Comparison of ENCODE assay signal across 10 mouse cellular contexts in the genomic region with DNA sequence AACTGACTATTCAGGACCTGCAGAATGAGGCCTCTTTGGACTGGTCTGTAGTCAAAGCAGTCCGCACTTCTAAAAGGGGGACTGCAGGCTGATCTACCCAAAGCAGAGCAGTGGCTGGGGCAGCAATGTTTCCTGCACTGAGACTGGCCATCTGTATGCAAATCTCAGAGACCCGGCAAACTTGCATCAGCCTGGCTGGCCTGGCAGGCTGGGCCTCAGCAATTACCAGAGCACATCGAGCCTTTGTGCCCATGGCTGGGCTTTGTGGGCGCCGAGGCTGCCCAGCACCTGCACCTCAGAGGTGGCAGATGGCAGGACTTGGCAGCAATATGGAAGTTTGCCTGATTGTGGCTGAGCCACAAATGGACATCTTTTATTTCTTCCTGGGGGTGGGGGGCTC.
DNase-seq lines count a peak whose midpoint lies in the region; ATAC-seq and TF ChIP-seq lines count a peak whose summit lies in the region.
"Had no signal": no experiment of that assay in that cellular context is flagged by ENCODE, and none has a peak within 500 bp of the region (broad histone marks: within the 10 kb centered on the region; RNA-seq: fewer than 3 reads in every experiment).

No protein-coding gene starts in this region.

- no peak for TF ChIP-seq EP300 in CH12.LX (IDR thresholded peaks at IDR 0.05; ENCODE audit: low read length)

- DNase-seq in CH12.LX (ENCODE audit: extremely low read depth): peak; percentile 67
- DNase-seq in brain, embryonic 14.5 days (ENCODE audit: low read depth): peak; percentile 97
- DNase-seq in embryonic facial prominence, embryonic 11.5 days (ENCODE audit: low spot score): peak; percentile 25
- no peak for DNase-seq in heart, adult 9 months (ENCODE audit: low spot score in 2 of 2)
- DNase-seq in spleen, postnatal 14 days (ENCODE audit: low spot score in 2 of 2): no peak
- DNase-seq in spleen, adult 18-20 months: no peak
- DNase-seq in thymus, postnatal 36 days: no peak
- DNase-seq: gastrocnemius, postnatal 36 days had no signal

- H3K9ac ChIP-seq in CH12.LX (ENCODE audit: insufficient read depth, low read depth): no peak overlapping the region
- H3K9ac ChIP-seq in embryonic facial prominence, embryonic 11.5 days (replicated peaks; ENCODE audit: low read length): no peak overlapping the region
- H3K9ac ChIP-seq in intestine, embryonic 16.5 days (ENCODE audit: low read depth, low read length): no peak overlapping the region

- peak; percentile 26 for ATAC-seq in embryonic facial prominence, embryonic 11.5 days (replicated peaks; ENCODE audit: insufficient number of reproducible peaks, low FRiP score, low TSS enrichment, low read depth)
- 0 out of 2 replicates have a peak, but pooled peaks have one; percentile 22 for ATAC-seq in intestine, embryonic 16.5 days

- no peaks in the 10 kb centered on the region for H3K79me2 ChIP-seq in CH12.LX (replicated peaks; ENCODE audit: control insufficient read depth, extremely low read depth, insufficient read depth, poor library complexity, severe bottlenecking)

- no peak for TF ChIP-seq CTCF in CH12.LX (conservative IDR thresholded peaks at IDR 0.05 in 1 of 2, IDR thresholded peaks at IDR 0.05 in 1 of 2; ENCODE audit: low read depth in 2 of 2, low read length in 2 of 2)
- no peak for TF ChIP-seq CTCF in brain, embryonic 14.5 days (IDR thresholded peaks at IDR 0.05; ENCODE audit: borderline replicate concordance, extremely low read depth, insufficient read depth, insufficient read length)

- dilution Hi-C loops in CH12.LX (cut with MboI; ENCODE audit: extremely low pct_ligation_motif_present, extremely low pct_unique_long_range_greater_than_20kb, low sequenced_read_pairs): no loop called here

- H3K4me1 ChIP-seq in CH12.LX (ENCODE audit: control insufficient read depth in 1 of 2, insufficient read depth in 2 of 2): peaks cover 2 to 54% of the 10 kb centered on the region in 2 experiments; a peak in 3 of 4 replicates
- no peaks in the 10 kb centered on the region for H3K4me1 ChIP-seq in embryonic facial prominence, embryonic 11.5 days (ENCODE audit: control insufficient read depth, insufficient read depth, low read length)
- peaks cover 2% of the 10 kb centered on the region; the same call in 1 of the 2 replicates for H3K4me1 ChIP-seq in intestine, embryonic 16.5 days (ENCODE audit: control insufficient read depth, insufficient read depth, low read length)

- no peak for TF ChIP-seq RAD21 in CH12.LX (IDR thresholded peaks at IDR 0.05; ENCODE audit: low read depth, low read length)

- in situ Hi-C loops in CH12.LX (cut with MboI; ENCODE audit: low pct_ligation_motif_present, low pct_unique_long_range_greater_than_20kb, low sequenced_read_pairs): no loop called here

- H3K4me2 ChIP-seq in CH12.LX (ENCODE audit: insufficient read depth, low read depth, poor library complexity, severe bottlenecking): no peak overlapping the region; the same call in 1 of the 2 replicates
- no peak overlapping the region for H3K4me2 ChIP-seq in embryonic facial prominence, embryonic 11.5 days (ENCODE audit: low read depth, low read length)
- H3K4me2 ChIP-seq in intestine, embryonic 16.5 days (ENCODE audit: low read depth, low read length): no peak overlapping the region

- no peak for TF ChIP-seq POLR2A in CH12.LX (IDR thresholded peaks at IDR 0.05; ENCODE audit: low read depth, low read length)
- TF ChIP-seq POLR2A in brain, embryonic 14.5 days (IDR thresholded peaks at IDR 0.05; ENCODE audit: borderline replicate concordance, extremely low read depth, insufficient read depth, insufficient read length, poor library complexity, severe bottlenecking): no peak

- H3K27me3 ChIP-seq in CH12.LX (replicated peaks): no peaks in the 10 kb centered on the region
- no peaks in the 10 kb centered on the region for H3K27me3 ChIP-seq in embryonic facial prominence, embryonic 11.5 days (ENCODE audit: control insufficient read depth, insufficient read depth, low read length)
- no peaks in the 10 kb centered on the region for H3K27me3 ChIP-seq in intestine, embryonic 16.5 days (replicated peaks; ENCODE audit: control insufficient read depth, insufficient read depth, low read length)

- 0 out of 2 replicates have a peak overlapping the region, but pooled peaks have one; percentile 19 for H3K27ac ChIP-seq in CH12.LX (ENCODE audit: insufficient read depth, low read depth)
- H3K27ac ChIP-seq in embryonic facial prominence, embryonic 11.5 days (replicated peaks; ENCODE audit: low read depth, low read length): no peak overlapping the region
- H3K27ac ChIP-seq in intestine, embryonic 16.5 days (ENCODE audit: low read length): no peak overlapping the region
- H3K27ac ChIP-seq: kidney, postnatal 0 days had no signal

- no peaks in the 10 kb centered on the region for H3K9me3 ChIP-seq in CH12.LX (replicated peaks; ENCODE audit: low read length)
- H3K9me3 ChIP-seq in embryonic facial prominence, embryonic 11.5 days (replicated peaks; ENCODE audit: control insufficient read depth, low read length): no peaks in the 10 kb centered on the region
- H3K9me3 ChIP-seq in intestine, embryonic 16.5 days (ENCODE audit: control insufficient read depth, low read length): no peaks in the 10 kb centered on the region

- peaks cover 0 to 2% of the 10 kb centered on the region in 2 experiments for H3K36me3 ChIP-seq in CH12.LX (replicated peaks in 1 of 2; ENCODE audit: control insufficient read depth in 1 of 2, insufficient read depth in 1 of 2, low read length in 1 of 2)
- no peaks in the 10 kb centered on the region for H3K36me3 ChIP-seq in embryonic facial prominence, embryonic 11.5 days (replicated peaks; ENCODE audit: control insufficient read depth, insufficient read depth, low read depth, low read length)
- H3K36me3 ChIP-seq in intestine, embryonic 16.5 days (ENCODE audit: control insufficient read depth, insufficient read depth, low read length): no peaks in the 10 kb centered on the region

- H3K4me3 ChIP-seq in CH12.LX (replicated peaks in 1 of 3; ENCODE audit: low read depth in 2 of 3, low read length in 2 of 3, poor library complexity in 1 of 3): no peak overlapping the region
- H3K4me3 ChIP-seq in embryonic facial prominence, embryonic 11.5 days (ENCODE audit: low read depth, low read length): no peak overlapping the region
- H3K4me3 ChIP-seq in intestine, embryonic 16.5 days (ENCODE audit: low read length): no peak overlapping the region

- WGBS in embryonic facial prominence, embryonic 11.5 days: 69% methylated on average over 5 of the region's 5 CpGs
- WGBS in intestine, embryonic 16.5 days: 68% methylated on average over 5 of the region's 5 CpGs

TF ChIP-seq in CH12.LX, 34 proteins besides CTCF, POLR2A, EP300 and RAD21:
- TF ChIP-seq TCF12 (IDR thresholded peaks at IDR 0.05; ENCODE audit: low read depth, low read length) (peak; percentile 19; the same call in 1 of the 2 replicates), CHD2 (IDR thresholded peaks at IDR 0.05; ENCODE audit: low read length) (no peak), ZNF384 (IDR thresholded peaks at IDR 0.05; ENCODE audit: low read depth, low read length) (no peak), USF1 (IDR thresholded peaks at IDR 0.05; ENCODE audit: low read depth, low read length) (no peak), UBTF (IDR thresholded peaks at IDR 0.05; ENCODE audit: low read depth, low read length) (no peak), SMC3 (IDR thresholded peaks at IDR 0.05; ENCODE audit: low read depth, low read length) (no peak)
TF ChIP-seq in CH12.LX: peak in this region for 1.

Comparison
In these comparisons a context has a peak if more than half of its experiments do, and no peak if none do; other contexts are left out.
1. DNase-seq: peak in CH12.LX (single experiment), brain, embryonic 14.5 days (single experiment) and embryonic facial prominence, embryonic 11.5 days (single experiment); none in heart, adult 9 months (0 of 2), spleen, postnatal 14 days (0 of 2), spleen, adult 18-20 months (0 of 2) and thymus, postnatal 36 days (0 of 2).